Mouse (Mus musculus) bone marrow, adult 2 months (tissue): ENCODE measurements around the gene Nup88. TPM values are rescaled to one million over a fixed set of nuclear protein-coding genes. Genes with fewer than 3 reads are reported as not detected.

Source experiments
- H3K27ac ChIP-seq: fragments of 200-500 bp; 2 replicates; pipeline ENCODE4 v1.5.1; 2012; ENCODE audit warnings: low read depth, mild to moderate bottlenecking, control low read depth, inconsistent platforms, low read length; ENCODE audit not compliant: control insufficient read depth, poor library complexity, insufficient read depth
- H3K4me1 ChIP-seq: fragments of 200-500 bp; 2 replicates; pipeline ENCODE4 v1.6.1; 2011; ENCODE audit warnings: low read length; ENCODE audit not compliant: control insufficient read depth, insufficient read depth
- H3K4me3 ChIP-seq: fragments of 200-500 bp; replicated peaks from 2 replicates; pipeline ENCODE3; 2011; ENCODE audit warnings: mild to moderate bottlenecking, low read depth, low read length, control low read depth; ENCODE audit not compliant: control insufficient read depth
- CTCF ChIP-seq: fragments of 200-500 bp; IDR thresholded peaks from 2 replicates; pipeline ENCODE4 v1.5.1; 2011; ENCODE audit warnings: low read length, control low read depth; ENCODE audit not compliant: control insufficient read depth, insufficient read depth
- POLR2A ChIP-seq: fragments of 200-500 bp; IDR thresholded peaks from 2 replicates; pipeline ENCODE4 v1.6.1; 2011; ENCODE audit warnings: low read depth, mild to moderate bottlenecking, control low read depth, low read length, borderline replicate concordance; ENCODE audit not compliant: control insufficient read depth
- WGBS: fragments of 180-500 bp; shearing (Covaris S2); methylation state at CpG from one replicate; pipeline ENCODE4 v1.1.7; 2018; 5-methylcytosine and 5-hydroxymethylcytosine counted together
- polyA plus RNA-seq: library from polyadenylated mRNA; stranded (reverse); fragments of >200 nt; gene quantifications from 2 replicates; pipeline ENCODE4 v1.2.4, GENCODE M21; 2011; ENCODE audit warnings: low replicate concordance; ENCODE audit not compliant: missing spikeins, insufficient read depth, insufficient read length

Nup88 gene
- polyA plus RNA-seq, 1 experiment, result 63.1 TPM

DNA sequence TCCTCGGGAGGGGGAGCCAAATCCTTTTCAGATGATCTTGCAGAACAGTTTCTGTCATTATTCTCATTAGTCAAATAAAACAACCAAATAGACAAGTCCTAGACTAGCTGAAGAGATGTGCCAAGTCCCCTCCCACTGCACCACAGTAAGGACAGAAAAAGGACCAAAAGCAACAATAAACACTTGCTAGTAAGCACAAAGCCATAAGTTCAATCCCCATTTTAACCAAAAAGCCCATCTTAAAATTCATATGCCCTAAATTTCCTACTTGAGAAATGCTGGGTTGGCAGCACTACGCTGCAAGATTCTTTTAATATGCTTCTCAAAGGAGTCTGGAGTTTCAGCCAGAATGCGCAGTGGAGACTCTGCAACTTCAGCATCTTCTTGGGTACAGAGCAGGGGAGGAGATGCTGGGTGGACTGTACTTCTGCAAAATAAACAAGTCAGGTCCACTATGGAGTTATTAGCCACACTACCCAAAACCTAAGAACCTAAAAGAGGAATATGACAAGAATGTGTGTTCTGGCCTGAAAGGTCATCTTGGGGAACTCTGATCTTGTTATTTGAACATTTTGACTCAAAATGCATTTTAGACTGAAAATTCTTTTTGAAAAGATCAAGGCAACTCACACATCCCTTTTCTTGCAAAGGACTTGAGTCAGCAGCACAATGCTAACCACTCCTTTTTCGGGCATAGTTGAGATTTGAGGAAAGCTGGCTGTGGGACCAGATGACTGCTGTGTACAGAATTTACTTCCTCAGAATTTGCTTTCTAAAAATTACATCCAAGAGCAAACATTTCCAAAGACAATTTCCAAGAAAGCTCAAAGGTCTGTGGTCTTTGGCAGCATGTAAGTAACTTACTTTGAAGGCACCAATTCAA is 24.6 kb downstream of the Nup88 start:
- TF ChIP-seq POLR2A (no peak), CTCF (no peak)
- H3K27ac ChIP-seq, result no peak overlapping the region
- H3K4me3 ChIP-seq, result no peak overlapping the region
- H3K4me1 ChIP-seq, result no peaks in the 10 kb centered on the region
- WGBS, result 87% methylated on average over 4 of the region's 4 CpGs

DNA sequence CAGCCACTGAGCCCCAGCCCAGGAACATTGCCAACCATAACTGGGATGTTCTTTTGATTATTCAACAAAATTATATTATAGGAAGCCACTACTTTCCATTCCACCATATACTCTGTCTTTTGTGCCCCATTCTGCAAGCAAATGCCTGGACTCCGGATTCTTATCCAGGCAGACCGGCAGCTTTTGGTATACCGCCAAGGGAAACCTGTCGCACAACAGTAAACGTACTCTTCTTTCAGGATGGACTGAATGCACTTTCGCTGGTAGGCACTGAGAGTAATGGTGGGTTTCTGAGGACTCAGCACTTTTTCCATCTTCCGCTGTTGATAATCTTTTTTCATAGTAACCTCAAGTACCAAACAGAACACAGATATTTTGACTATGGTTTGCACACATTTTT is 26.1 kb downstream of the Nup88 start:
- no peak for TF ChIP-seq CTCF
- Histone ChIP-seq H3K27ac (no peak overlapping the region), H3K4me3 (no peak overlapping the region), H3K4me1 (no peaks in the 10 kb centered on the region)
- WGBS, result 95% methylated on average over 7 of the region's 7 CpGs

DNA sequence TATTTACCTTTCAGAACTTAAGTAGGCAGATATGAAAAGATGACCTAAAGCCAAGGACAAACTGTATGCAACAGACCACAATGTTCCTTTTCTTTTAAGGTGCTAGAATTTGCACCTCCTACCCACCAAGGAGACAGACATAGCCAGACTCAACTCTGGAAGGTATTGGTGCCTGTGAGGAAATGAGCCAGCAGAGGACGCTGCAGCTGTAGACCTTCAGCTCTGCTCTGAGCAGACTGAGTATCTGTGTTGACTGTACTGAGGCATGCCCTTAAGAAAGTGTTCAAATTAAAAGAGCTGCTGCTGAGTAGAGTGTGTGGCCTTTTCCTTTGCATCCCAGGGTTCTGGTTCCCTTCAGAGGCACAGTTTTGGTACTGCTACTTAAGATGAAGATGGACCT is 27.2 kb downstream of the Nup88 start:
- Histone ChIP-seq H3K27ac (no peak overlapping the region), H3K4me3 (no peak overlapping the region), H3K4me1 (no peaks in the 10 kb centered on the region)
- WGBS, result 92% methylated on average over 1 of the region's 1 CpGs
- TF ChIP-seq POLR2A, result no peak
- no peak for TF ChIP-seq CTCF

DNA sequence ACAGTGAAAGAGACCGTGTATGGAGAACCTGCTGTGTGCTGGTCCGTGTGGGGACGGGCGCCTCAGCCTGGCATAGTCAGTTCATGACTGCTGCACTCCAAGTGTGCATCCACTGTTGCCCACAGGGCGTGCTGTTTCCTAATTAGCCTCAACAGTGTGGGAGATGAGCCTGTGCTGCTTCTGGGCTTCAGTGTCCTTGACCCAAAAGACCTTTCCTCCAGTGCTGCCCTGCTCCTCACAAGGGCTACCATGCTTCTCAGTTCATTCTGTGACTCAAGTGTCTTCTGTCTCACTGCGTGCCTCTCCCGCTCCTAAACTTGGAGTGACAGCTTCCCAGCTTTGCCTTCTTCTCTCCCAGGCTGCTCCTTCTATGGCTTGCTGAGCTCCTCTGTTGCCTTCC is 34.5 kb downstream of the Nup88 start:
- Histone ChIP-seq H3K4me3 (no peak overlapping the region), H3K27ac (no peak overlapping the region), H3K4me1 (no peaks in the 10 kb centered on the region)
- TF ChIP-seq POLR2A, result no peak
- no peak for TF ChIP-seq CTCF
- 92% methylated on average over 7 of the region's 7 CpGs for WGBS

DNA sequence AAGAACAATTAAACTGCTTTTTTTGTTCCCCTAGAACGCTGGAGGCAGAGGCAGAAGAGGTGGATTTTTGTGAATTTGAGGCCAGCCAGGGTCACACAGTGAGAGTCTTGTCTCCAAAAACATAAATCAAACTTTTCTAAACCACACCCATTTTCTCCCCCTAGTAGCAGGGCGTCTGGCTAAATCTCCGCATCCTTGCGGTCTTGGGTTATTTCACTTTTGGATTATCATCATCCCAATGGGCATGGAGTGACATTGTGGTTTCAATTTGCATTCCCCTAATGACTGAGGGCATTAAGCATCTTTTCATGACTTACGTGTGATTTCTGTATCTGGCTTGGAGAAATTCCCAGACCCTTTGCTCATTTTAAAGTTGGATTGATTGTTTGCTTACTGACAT is 38.3 kb downstream of the Nup88 start:
- Histone ChIP-seq H3K4me3 (no peak overlapping the region), H3K27ac (no peak overlapping the region), H3K4me1 (no peaks in the 10 kb centered on the region)
- WGBS, result 88% methylated on average over 5 of the region's 5 CpGs
- TF ChIP-seq CTCF, result no peak
- TF ChIP-seq POLR2A, result no peak

DNA sequence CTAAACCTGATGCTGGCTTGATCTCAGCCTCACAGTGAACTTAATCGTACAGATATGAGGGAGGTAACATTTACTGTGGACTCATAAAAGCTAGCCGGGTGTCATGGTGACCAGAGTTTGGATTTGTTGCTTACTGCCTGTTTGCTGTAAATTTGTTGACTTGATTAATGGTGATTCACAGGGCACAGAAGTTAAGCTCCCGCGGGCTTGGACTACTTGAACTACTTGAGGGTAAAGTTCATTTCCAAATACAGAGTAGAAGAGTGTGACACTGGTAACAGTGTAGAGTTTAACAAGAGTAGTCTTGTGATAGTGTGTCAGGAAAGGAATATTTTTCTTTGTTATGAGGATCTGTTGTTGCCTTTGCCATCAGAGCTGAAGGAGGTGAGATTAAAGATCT is 50.2 kb downstream of the Nup88 start:
- no peak overlapping the region for H3K4me3 ChIP-seq
- no peak for TF ChIP-seq CTCF
- no peak for TF ChIP-seq POLR2A
- no peak overlapping the region for H3K27ac ChIP-seq
- 90% methylated on average over 4 of the region's 4 CpGs for WGBS
- no peaks in the 10 kb centered on the region; the same call in 1 of the 2 replicates for H3K4me1 ChIP-seq

DNA sequence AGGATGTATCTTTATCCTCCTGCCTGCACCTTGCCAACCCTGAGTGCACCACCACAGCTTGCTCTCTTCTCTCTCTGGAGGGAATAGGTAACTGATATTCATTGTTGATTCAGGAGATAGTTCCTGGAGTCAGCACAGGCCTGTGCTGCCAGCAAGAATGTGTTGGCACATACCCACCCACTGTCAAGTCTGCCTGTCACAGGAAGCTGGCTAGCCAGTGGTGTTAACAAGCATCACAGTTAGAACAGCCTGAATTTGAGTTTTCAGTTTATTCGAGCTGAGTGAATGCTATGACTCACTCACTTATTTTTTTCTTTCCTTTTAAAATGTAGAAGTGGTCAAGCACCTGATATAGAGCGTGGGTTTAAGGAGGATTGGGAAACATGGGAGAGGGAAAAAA is 51.9 kb downstream of the Nup88 start:
- Histone ChIP-seq H3K4me1 (no peaks in the 10 kb centered on the region; the same call in 1 of the 2 replicates), H3K27ac (no peak overlapping the region), H3K4me3 (no peak overlapping the region)
- 29% methylated on average over 2 of the region's 2 CpGs for WGBS
- TF ChIP-seq CTCF, result no peak
- no peak for TF ChIP-seq POLR2A

DNA sequence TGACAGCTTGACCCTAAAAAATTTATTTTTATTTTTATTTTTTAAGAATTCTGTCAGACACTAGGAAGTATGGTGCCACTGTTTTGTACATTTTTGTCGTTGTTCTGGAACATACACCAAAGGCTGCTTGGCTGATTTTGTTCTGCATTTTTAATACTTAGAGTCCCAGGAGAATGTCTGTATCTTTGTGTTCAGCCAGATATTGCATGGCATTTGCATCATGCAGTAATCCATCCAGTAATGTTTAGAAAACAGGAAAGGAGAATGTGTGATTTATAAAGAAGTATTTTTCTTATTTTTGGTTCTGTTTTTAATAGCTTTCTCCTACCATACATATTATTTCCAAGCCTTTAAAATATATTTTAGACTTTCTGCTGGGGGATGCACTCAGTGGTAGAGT is 57.9 kb downstream of the Nup88 start:
- no peak for TF ChIP-seq CTCF
- TF ChIP-seq POLR2A, result no peak
- 78% methylated on average over 1 of the region's 1 CpGs for WGBS

More for the DNA sequence above, 57.9 kb downstream of the Nup88 start:
- Histone ChIP-seq H3K4me1 (no peaks in the 10 kb centered on the region), H3K27ac (no peak overlapping the region), H3K4me3 (no peak overlapping the region)
